Mouse (Mus musculus) frontal cortex, postnatal 10 days (tissue): ENCODE measurements around the gene Nkx2-3.

ENCODE experiments used
- DNase-seq, 2 experiments: peaks; one replicate each; pipeline ENCODE4 v3.0.0; 2022; ENCODE audit warnings: low spot score in 2 of 2, mixed read lengths in 1 of 2

The Nkx2-3 gene

GRCm38 (mm10) chr19:43612051-43612450, at the start of gene Nkx2-3:
Nkx2-3 (plus strand) TSS chr19:43612325.
- DNase-seq: no peak

- DNase-seq: no peak
These were observed 49.0 kb upstream of the Nkx2-3 start for GRCm38 (mm10) chr19:43563166-43563565.

- no peak for DNase-seq
These were observed 43.8 kb upstream of the Nkx2-3 start for GRCm38 (mm10) chr19:43568298-43568697.

GRCm38 (mm10) chr19:43569133-43569532, 43.0 kb upstream of the Nkx2-3 start:
- DNase-seq: no peak

- DNase-seq: peak in 1 of 2 experiments; percentile 67
These were observed 41.0 kb upstream of the Nkx2-3 start for GRCm38 (mm10) chr19:43570831-43571790.

GRCm38 (mm10) chr19:43579081-43579796, 32.9 kb upstream of the Nkx2-3 start:
- DNase-seq: no peak

GRCm38 (mm10) chr19:43581185-43581584, 30.9 kb upstream of the Nkx2-3 start:
- DNase-seq: no peak

GRCm38 (mm10) chr19:43583192-43583591, 28.9 kb upstream of the Nkx2-3 start:
- DNase-seq: no peak

GRCm38 (mm10) chr19:43583595-43583994, 28.5 kb upstream of the Nkx2-3 start:
- no peak for DNase-seq

- DNase-seq: no peak
These were observed 27.3 kb upstream of the Nkx2-3 start for GRCm38 (mm10) chr19:43584788-43585187.

- no peak for DNase-seq
These were observed 20.1 kb upstream of the Nkx2-3 start for GRCm38 (mm10) chr19:43592026-43592425.

GRCm38 (mm10) chr19:43596981-43597380, 15.1 kb upstream of the Nkx2-3 start:
- DNase-seq: no peak

- DNase-seq: no peak
These were observed 13.1 kb upstream of the Nkx2-3 start for GRCm38 (mm10) chr19:43598741-43599660.

GRCm38 (mm10) chr19:43599776-43600544, 12.2 kb upstream of the Nkx2-3 start:
- no peak for DNase-seq

- no peak for DNase-seq
These were observed 11.4 kb upstream of the Nkx2-3 start for GRCm38 (mm10) chr19:43600545-43601331.

- no peak for DNase-seq
These were observed 10.7 kb upstream of the Nkx2-3 start for GRCm38 (mm10) chr19:43601440-43601839.

GRCm38 (mm10) chr19:43601996-43602590, 10.0 kb upstream of the Nkx2-3 start:
- no peak for DNase-seq

- DNase-seq: no peak
These were observed 8.6 kb upstream of the Nkx2-3 start for GRCm38 (mm10) chr19:43603521-43603920.

- no peak for DNase-seq
These were observed 7.5 kb upstream of the Nkx2-3 start for GRCm38 (mm10) chr19:43604492-43605120.
